Mouse (Mus musculus) erythroblast, embryonic 14.5 days (primary cell): ENCODE measurements around the gene Wiz.

ENCODE experiments used
- GATA1 ChIP-seq: IDR thresholded peaks from 2 replicates; pipeline ENCODE4 v1.6.1; 2012; ENCODE audit warnings: low read length, inconsistent platforms, mixed read lengths
- TAL1 ChIP-seq: IDR thresholded peaks from 3 replicates; pipeline ENCODE4 v1.6.1; 2012; ENCODE audit warnings: low read length, inconsistent platforms, mixed read lengths

- TF ChIP-seq GATA1, result no peak
- no peak for TF ChIP-seq TAL1
Measured at GRCm38 (mm10) chr17:32393944-32394343, 4.7 kb upstream of the Wiz start.
